Mouse (Mus musculus) gastrocnemius, adult 18-20 months (tissue): ENCODE data around the gene Gdpd3. TPM values are rescaled to one million over a fixed set of nuclear protein-coding genes. Genes with fewer than 3 reads are reported as not detected.

ENCODE experiments used
- DNase-seq: peaks from one replicate; pipeline ENCODE4 v3.0.0; 2021; ENCODE audit warnings: low spot score
- total RNA-seq, 2 experiments: library from RNA; stranded (reverse); gene quantifications; 2 replicates each; pipeline ENCODE4 v1.2.3; 2021

The Gdpd3 gene
- total RNA-seq, 2 experiments from 2014 or later = 0.46 TPM; not detected in 1

DNA sequence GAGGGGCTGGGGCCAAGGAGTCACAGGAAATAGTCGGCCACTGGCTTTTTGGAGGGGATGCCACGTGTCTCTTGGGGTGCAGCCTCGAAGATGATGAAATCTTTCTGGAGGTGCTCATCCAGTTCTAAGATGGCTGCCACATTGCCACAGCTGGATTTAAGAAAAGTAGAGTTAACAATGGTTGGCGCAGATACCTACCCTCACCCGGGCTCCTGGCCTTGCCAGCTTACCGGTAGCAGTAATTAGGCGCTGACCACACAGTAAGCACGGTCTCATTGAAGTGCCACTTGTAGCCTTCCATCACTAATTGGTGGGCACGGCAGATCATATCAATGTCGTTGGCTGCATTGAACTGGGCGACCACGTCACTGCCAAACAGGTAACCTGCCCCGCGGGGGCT is 20.0 kb downstream of the Gdpd3 start:
- no peak for DNase-seq

GRCm38 (mm10) chr7:126789141-126789540 is 23.0 kb downstream of the Gdpd3 start:
- DNase-seq = no peak

- DNase-seq = peak; percentile 97
Measured at GRCm38 (mm10) chr7:126791851-126792720, 26.0 kb downstream of the Gdpd3 start, which contains the start of gene Ppp4c. TSS of gene Ppp4c (minus strand) at chr7:126792496.

DNA sequence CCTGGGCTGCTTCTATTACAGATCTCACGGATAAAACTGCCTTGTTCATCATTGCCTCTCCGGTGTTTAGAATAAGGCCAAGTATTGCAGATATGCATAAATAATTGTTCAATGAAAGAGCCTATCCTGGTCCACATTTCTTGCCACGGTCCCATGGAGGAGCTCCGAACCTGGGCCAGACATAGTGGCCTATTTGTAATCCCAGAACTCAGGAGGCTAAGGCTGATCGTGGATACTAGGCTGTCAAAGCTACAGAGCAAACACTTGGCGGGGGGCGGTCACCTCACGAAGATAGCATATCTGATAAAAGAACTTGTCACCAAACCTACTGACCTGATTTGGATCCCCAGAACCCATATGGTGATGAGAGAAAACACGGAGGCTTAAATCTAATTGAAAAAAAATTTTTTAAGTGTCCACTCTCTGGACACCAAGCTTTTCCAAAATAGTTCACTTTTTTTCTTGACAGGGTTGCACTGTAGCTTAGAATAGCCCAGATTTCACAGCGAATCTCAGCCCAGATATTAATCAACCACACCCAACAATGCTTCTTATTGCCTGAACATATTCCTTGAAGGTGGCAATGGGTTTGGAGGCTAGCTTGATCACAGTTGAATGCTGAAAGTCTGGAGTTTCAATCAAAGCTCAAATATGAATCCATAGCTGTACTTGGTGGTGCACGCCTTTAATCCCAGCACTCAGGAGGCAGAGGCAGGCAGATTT is 26.7 kb downstream of the Gdpd3 start:
- no peak for DNase-seq

- peak; percentile 35 for DNase-seq
Measured at GRCm38 (mm10) chr7:126793456-126794270, 27.5 kb downstream of the Gdpd3 start.

DNA sequence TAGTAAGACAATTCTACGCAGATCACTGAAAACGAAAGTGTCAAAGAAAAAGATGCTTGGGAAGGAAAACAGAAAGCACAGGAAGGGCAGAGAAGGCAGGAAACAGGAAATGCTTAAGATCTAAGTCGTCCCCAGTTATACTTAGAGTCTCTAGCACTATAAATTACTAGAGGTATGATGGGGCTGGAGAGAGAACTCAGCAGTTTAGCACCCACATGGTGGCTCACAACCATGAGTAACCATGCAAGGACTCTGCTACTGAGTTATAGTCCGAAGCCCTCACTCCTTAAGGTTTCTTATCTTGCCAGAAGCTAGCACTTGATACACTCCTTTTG is 28.1 kb downstream of the Gdpd3 start:
- DNase-seq = no peak

- no peak for DNase-seq
Measured at GRCm38 (mm10) chr7:126795387-126796317, 29.5 kb downstream of the Gdpd3 start.

- DNase-seq = peak; percentile 47
Measured at GRCm38 (mm10) chr7:126796350-126796932, 30.3 kb downstream of the Gdpd3 start.

- peak; percentile 31 for DNase-seq
Measured at GRCm38 (mm10) chr7:126797411-126798126, 31.4 kb downstream of the Gdpd3 start, which contains the start of gene Fam57b. TSS of gene Fam57b (plus strand) at chr7:126797668.

GRCm38 (mm10) chr7:126798127-126799049 is 32.3 kb downstream of the Gdpd3 start:
- peak; percentile 48 for DNase-seq

GRCm38 (mm10) chr7:126799050-126799467 is 32.9 kb downstream of the Gdpd3 start:
- peak; percentile 96 for DNase-seq

- peak; percentile 90 for DNase-seq
Measured at GRCm38 (mm10) chr7:126799468-126800268, 33.5 kb downstream of the Gdpd3 start.

GRCm38 (mm10) chr7:126800269-126801056 is 34.3 kb downstream of the Gdpd3 start:
- DNase-seq = peak; percentile 56

- no peak for DNase-seq
Measured at GRCm38 (mm10) chr7:126801057-126801422, 34.9 kb downstream of the Gdpd3 start.

DNA sequence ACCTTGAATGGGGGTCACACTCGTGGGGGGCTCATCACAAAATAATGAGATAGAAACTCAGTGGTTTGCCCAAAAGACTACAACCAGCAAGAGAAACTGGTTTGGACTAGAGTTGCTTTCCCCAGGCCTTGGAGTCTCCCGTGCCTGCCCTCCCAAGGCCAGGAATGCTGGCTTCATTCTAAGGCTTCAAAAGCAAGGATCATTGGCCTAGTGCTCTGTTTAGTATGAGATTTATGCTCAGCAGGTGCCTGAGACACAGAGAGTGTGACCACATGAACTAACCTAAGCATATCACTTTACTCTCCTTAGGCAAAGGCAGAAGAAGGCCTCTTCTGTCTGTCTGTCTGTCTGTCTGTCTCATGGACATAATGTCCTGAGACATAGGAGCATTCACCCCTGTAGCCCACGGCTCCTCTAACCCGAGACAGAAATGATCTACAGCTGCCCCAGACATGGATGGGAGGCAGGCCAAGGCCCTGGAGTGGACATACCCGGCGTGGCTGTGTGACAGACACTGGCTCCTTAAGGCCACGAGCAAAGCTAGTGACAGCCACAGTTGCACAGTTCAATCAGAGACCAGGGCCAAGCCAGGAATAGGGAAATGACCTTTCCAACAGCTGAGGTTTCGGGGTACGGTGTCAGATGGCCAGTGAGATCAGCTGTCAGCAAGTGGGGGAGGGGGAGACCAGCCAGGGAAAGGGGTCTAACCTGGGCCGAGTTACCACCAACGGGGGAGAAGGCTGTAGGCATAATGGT is 36.2 kb downstream of the Gdpd3 start:
- DNase-seq = peak; percentile 87

DNA sequence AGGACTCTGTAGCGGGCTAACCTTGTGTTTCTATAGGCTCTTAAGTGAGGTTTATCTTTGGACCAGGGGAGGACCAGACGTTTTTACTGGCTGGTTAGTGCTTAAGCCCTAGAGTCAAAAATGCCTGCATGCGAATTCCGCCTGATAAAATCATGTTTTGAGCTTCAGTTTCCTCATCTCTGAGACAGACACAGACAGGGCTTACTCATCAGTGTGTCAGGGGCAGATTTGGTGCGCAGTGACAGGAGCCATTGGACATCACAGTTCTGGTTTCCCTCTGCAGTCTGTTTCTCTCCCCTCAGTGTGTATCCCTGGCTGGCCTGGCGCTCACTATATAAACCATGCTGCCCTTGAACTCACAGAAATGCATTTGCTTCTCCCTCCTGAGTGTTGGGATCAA is 37.0 kb downstream of the Gdpd3 start:
- DNase-seq = no peak
